Mouse (Mus musculus) cortical plate, adult 2 months (tissue): ENCODE data around the gene Fam198b.

ENCODE experiments used
- CTCF ChIP-seq: fragments of 200-500 bp; IDR thresholded peaks from 2 replicates; pipeline ENCODE4 v1.5.1; 2011; ENCODE audit warnings: mild to moderate bottlenecking, control low read depth, low read length; ENCODE audit not compliant: insufficient read depth; ENCODE audit errors: extremely low read depth
- POLR2A ChIP-seq: fragments of 200-500 bp; IDR thresholded peaks from 2 replicates; pipeline ENCODE4 v1.6.1; 2011; ENCODE audit warnings: mild to moderate bottlenecking, low read length, control low read depth; ENCODE audit not compliant: insufficient read depth; ENCODE audit errors: extremely low read depth

DNA sequence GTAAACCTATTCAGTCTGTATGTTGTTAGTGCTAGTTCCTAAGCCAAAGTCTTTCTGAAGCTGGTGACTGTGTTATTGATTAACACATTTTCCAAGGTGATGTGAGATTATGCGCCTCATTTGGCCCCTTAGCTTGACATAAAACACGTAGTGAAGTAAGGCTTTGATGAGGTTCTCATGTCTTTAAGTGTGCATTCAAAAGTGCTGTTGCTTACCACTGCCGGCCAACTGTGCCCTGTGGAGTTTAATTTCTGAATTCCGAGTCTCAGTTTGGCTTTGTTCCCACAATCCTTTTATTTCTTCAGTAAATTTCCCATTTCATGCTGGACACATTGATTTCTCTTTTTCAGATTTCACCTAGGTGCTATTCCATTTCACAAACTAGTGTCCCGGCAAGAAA lies 26.6 kb upstream of the Fam198b start:
- TF ChIP-seq CTCF, result no peak
- TF ChIP-seq POLR2A, result no peak
